Mouse (Mus musculus): ENCODE results near the gene Sbf2. TPM values are rescaled to one million over a fixed set of nuclear protein-coding genes. Genes with fewer than 3 reads are reported as not detected.

The Sbf2 gene
- total RNA-seq, 2 experiments from 2014 or later: 71.2 to 91.3 TPM

GRCm38 (mm10) chr7:110271814-110272213 lies 342.9 kb downstream of the Sbf2 start:
- DNase-seq: no peak

- no peak for DNase-seq
These were observed 344.3 kb downstream of the Sbf2 start for GRCm38 (mm10) chr7:110270455-110270854.

GRCm38 (mm10) chr7:110269777-110270176 lies 344.9 kb downstream of the Sbf2 start:
- no peak for DNase-seq

- no peak for DNase-seq
These were observed 346.2 kb downstream of the Sbf2 start for GRCm38 (mm10) chr7:110268511-110268910.

- DNase-seq: no peak
These were observed 346.7 kb downstream of the Sbf2 start for GRCm38 (mm10) chr7:110267994-110268393.

- DNase-seq: no peak
These were observed 347.7 kb downstream of the Sbf2 start for GRCm38 (mm10) chr7:110267014-110267413.

GRCm38 (mm10) chr7:110265796-110266195 lies 348.9 kb downstream of the Sbf2 start:
- peak; percentile 70 to 81 for DNase-seq

- no peak for DNase-seq
These were observed 351.2 kb downstream of the Sbf2 start for GRCm38 (mm10) chr7:110263474-110263873.

- DNase-seq: no peak
These were observed 352.1 kb downstream of the Sbf2 start for GRCm38 (mm10) chr7:110262661-110263060.

- no peak for DNase-seq
These were observed 352.9 kb downstream of the Sbf2 start for GRCm38 (mm10) chr7:110261807-110262206.

- DNase-seq: no peak
These were observed 354.6 kb downstream of the Sbf2 start for GRCm38 (mm10) chr7:110259966-110260711.

- DNase-seq: no peak
These were observed 356.3 kb downstream of the Sbf2 start for GRCm38 (mm10) chr7:110258196-110258950.

Other genes with a start within 250 kb of the Sbf2 start
- 1 to 10 TPM; 1.8 to 2.4 TPM for gene Adm, start 12.7 kb upstream of the Sbf2 start, total RNA-seq (2021)
- gene Ampd3, start 153.3 kb upstream of the Sbf2 start, total RNA-seq (2021): 10 to 100 TPM; 20.1 to 23.1 TPM
- gene Rnf141, start 229.5 kb upstream of the Sbf2 start, total RNA-seq (2021): 10 to 100 TPM; 75.3 to 87.6 TPM
- 1 to 10 TPM; 1.3 to 2.5 TPM for gene Lyve1, start 248.3 kb upstream of the Sbf2 start, total RNA-seq (2021)

Data from layer of hippocampus, postnatal 36 days (tissue).